In the genomic region with DNA sequence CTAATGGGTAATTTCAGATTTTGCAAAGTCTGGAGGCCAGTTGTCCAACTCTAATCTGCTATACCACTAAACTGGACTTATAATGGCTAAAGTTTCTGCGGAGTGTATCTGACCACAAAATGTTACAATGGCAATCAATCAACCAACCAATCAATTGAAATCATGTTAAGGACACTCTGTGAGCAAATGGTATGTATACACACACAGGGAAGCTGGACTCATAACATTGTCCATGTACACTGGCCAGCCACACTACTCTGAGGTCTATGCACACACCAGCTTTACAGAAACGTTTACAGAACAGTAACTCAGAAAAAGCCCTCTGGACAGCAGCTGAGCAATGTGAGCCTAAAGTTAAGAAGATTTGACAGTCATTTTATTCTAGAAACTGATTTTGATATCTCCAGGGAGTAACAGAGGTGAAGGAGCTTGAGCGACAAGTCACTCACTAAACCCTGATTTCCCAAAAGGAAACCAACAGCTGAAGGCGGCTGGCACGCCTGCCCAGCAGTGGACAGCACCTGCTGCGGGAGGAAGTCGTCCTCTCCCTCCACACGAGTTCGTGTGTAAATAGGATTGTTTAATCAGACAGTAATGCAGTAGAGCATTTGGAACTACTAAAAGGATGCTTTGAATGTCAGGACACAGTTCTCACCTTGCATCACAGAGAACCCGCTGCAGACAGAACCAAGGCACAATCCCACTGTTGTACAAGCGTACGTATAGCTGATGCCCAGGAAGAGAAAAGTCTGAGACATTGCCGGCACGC, we compare ENCODE assay signal across 13 mouse cellular contexts. TPM values are rescaled to one million over a fixed set of nuclear protein-coding genes. Genes with fewer than 3 reads are reported as not detected.
DNase-seq lines count a peak whose midpoint lies in the region; ATAC-seq and TF ChIP-seq lines count a peak whose summit lies in the region.
"Had no signal": no experiment of that assay in that cellular context is flagged by ENCODE, and none has a peak within 500 bp of the region (broad histone marks: within the 10 kb centered on the region; RNA-seq: fewer than 3 reads in every experiment).

No protein-coding gene starts in this region.

- H3K27ac ChIP-seq in liver, embryonic 15.5 days (replicated peaks) = peak overlapping the region; percentile 34; the same call in 1 of the 2 replicates
- H3K27ac ChIP-seq in liver, postnatal 0 days (ENCODE audit: low read depth) = no peak overlapping the region
- no peak overlapping the region for H3K27ac ChIP-seq in MEL (ENCODE audit: control insufficient read depth, low read depth, low read length)
- H3K27ac ChIP-seq: liver, embryonic 14.5 days; midbrain, embryonic 10.5 days had no signal

- no peak overlapping the region for H3K9ac ChIP-seq in liver, embryonic 15.5 days
- H3K9ac ChIP-seq in liver, postnatal 0 days (replicated peaks) = no peak overlapping the region
- H3K9ac ChIP-seq in MEL (ENCODE audit: control insufficient read depth, low read depth, low read length, poor library complexity, severe bottlenecking) = no peak overlapping the region
- H3K9ac ChIP-seq: liver, embryonic 14.5 days had no signal

- ATAC-seq in liver, embryonic 15.5 days (ENCODE audit: insufficient read depth) = no peak
- ATAC-seq in liver, postnatal 0 days = no peak
- ATAC-seq: forebrain, embryonic 14.5 days had no signal

- TF ChIP-seq POLR2A in MEL (IDR thresholded peaks at IDR 0.05; ENCODE audit: control insufficient read depth in 1 of 2, insufficient read depth in 1 of 2, low read depth in 1 of 2, low read length in 2 of 2, poor library complexity in 1 of 2) = no peak

- H3K4me3 ChIP-seq in liver, embryonic 15.5 days (replicated peaks) = no peak overlapping the region
- H3K4me3 ChIP-seq in liver, postnatal 0 days (ENCODE audit: low read depth, low read length) = no peak overlapping the region
- no peak overlapping the region for H3K4me3 ChIP-seq in MEL (ENCODE audit: control insufficient read depth in 1 of 2, insufficient read depth in 1 of 2, low read depth in 2 of 2, low read length in 2 of 2)
- H3K4me3 ChIP-seq: midbrain, embryonic 10.5 days had no signal

- no peak for TF ChIP-seq RAD21 in MEL (IDR thresholded peaks at IDR 0.05; ENCODE audit: low read depth, low read length)

- peaks cover 80% of the 10 kb centered on the region for H3K4me1 ChIP-seq in liver, embryonic 15.5 days (replicated peaks)
- peaks cover 45% of the 10 kb centered on the region for H3K4me1 ChIP-seq in liver, postnatal 0 days (ENCODE audit: insufficient read depth)
- H3K4me1 ChIP-seq in MEL (ENCODE audit: control insufficient read depth in 1 of 2, insufficient read depth in 2 of 2, low read length in 2 of 2) = peaks cover 9 to 25% of the 10 kb centered on the region in 2 experiments

- no peak for TF ChIP-seq EP300 in liver, postnatal 0 days (IDR thresholded peaks at IDR 0.05; ENCODE audit: low read depth)
- TF ChIP-seq EP300 in MEL (IDR thresholded peaks at IDR 0.05; ENCODE audit: low read depth in 1 of 2, low read length in 2 of 2) = no peak

- peak; percentile 2 to 34 for DNase-seq in heart, postnatal 14 days
- no peak for DNase-seq in heart, postnatal 25 days (ENCODE audit: low spot score)
- DNase-seq in liver, postnatal 0 days = no peak
- no peak for DNase-seq in MEL (ENCODE audit: low read depth, low spot score)
- peak; percentile 36 for DNase-seq in gastrocnemius, postnatal 25 days
- DNase-seq in left cerebral cortex, adult 9 months (ENCODE audit: low spot score in 2 of 2) = no peak
- DNase-seq: cerebellum, adult 8-10 months; right cerebral cortex, postnatal 14 days had no signal

- intact Hi-C loops in heart, postnatal 14 days (cut with DNase I) = no loop called here
- intact Hi-C loops in heart, postnatal 25 days (cut with DNase I) = loop anchor here (2.0 kb wide), 1 partner anchor 13 kb away; no protein-coding TSS in a partner anchor

- peaks cover 28% of the 10 kb centered on the region for H3K79me2 ChIP-seq in MEL (ENCODE audit: control insufficient read depth, insufficient read depth, low read length, poor library complexity)

- WGBS in liver, embryonic 15.5 days (ENCODE audit: insufficient replicate concordance) = 66% methylated on average over 14 of the region's 14 CpGs
- 58% methylated on average over 14 of the region's 14 CpGs for WGBS in liver, postnatal 0 days (ENCODE audit: insufficient replicate concordance)

- H3K36me3 ChIP-seq in liver, embryonic 15.5 days (replicated peaks) = 0 out of 2 replicates have a peak, but pooled peaks cover 4% of the 10 kb centered on the region
- H3K36me3 ChIP-seq in liver, postnatal 0 days (replicated peaks; ENCODE audit: insufficient read depth, low read length) = peaks cover 5% of the 10 kb centered on the region; the same call in 1 of the 2 replicates
- H3K36me3 ChIP-seq in MEL (ENCODE audit: control insufficient read depth in 1 of 2, insufficient read depth in 2 of 2, low read length in 2 of 2) = peaks cover 0 to 23% of the 10 kb centered on the region in 2 experiments; a peak in 3 of 4 replicates
- H3K36me3 ChIP-seq: midbrain, embryonic 10.5 days had no signal

- H3K27me3 ChIP-seq in liver, embryonic 15.5 days = no peaks in the 10 kb centered on the region; the same call in 1 of the 2 replicates
- no peaks in the 10 kb centered on the region for H3K27me3 ChIP-seq in liver, postnatal 0 days (ENCODE audit: insufficient read depth, low read length)
- H3K27me3 ChIP-seq in MEL (ENCODE audit: control insufficient read depth in 1 of 2, insufficient read depth in 2 of 2, low read length in 2 of 2) = no peaks in the 10 kb centered on the region

- no peak overlapping the region for H3K4me2 ChIP-seq in liver, embryonic 15.5 days
- H3K4me2 ChIP-seq in liver, postnatal 0 days (ENCODE audit: low read depth, low read length) = no peak overlapping the region

- no peak for TF ChIP-seq CTCF in liver, postnatal 0 days (IDR thresholded peaks at IDR 0.05; ENCODE audit: low read depth)
- no peak for TF ChIP-seq CTCF in MEL (IDR thresholded peaks at IDR 0.05 in 2 of 3, conservative IDR thresholded peaks at IDR 0.05 in 1 of 3; ENCODE audit: control insufficient read depth in 1 of 3, insufficient read depth in 1 of 3, low read depth in 2 of 3, low read length in 3 of 3, poor library complexity in 1 of 3, severe bottlenecking in 1 of 3)

- H3K9me3 ChIP-seq in liver, embryonic 15.5 days (replicated peaks) = no peaks in the 10 kb centered on the region
- H3K9me3 ChIP-seq in liver, postnatal 0 days (ENCODE audit: low read length) = no peaks in the 10 kb centered on the region
- H3K9me3 ChIP-seq in MEL (replicated peaks; ENCODE audit: insufficient read depth, low read length) = no peaks in the 10 kb centered on the region
- H3K9me3 ChIP-seq: G1E; midbrain, embryonic 10.5 days had no signal

TF ChIP-seq in MEL, 35 proteins besides CTCF, POLR2A, EP300 and RAD21:
- TF ChIP-seq CHD1 (IDR thresholded peaks at IDR 0.05; ENCODE audit: low read depth, low read length) (no peak), POLR2AphosphoS5 (IDR thresholded peaks at IDR 0.05; ENCODE audit: borderline replicate concordance, low read depth, low read length) (peak; percentile 23), MYB (IDR thresholded peaks at IDR 0.05; ENCODE audit: low read depth, low read length) (no peak), KAT2A (conservative IDR thresholded peaks at IDR 0.05; ENCODE audit: low read depth, low read length) (no peak)

RNA-seq across cellular contexts. Expression of a gene that starts 35.6 kb away (rescaled TPM):
- total RNA-seq in heart, postnatal 14 days (2021) = 10 to 100 TPM; 15.6 to 15.8 TPM
- total RNA-seq in heart, postnatal 25 days (2021) = 10 to 100 TPM in 1 of 2 experiments, 1 to 10 TPM in 1; 8.9 to 11.1 TPM
- 12.9 and 13.1 TPM in 2 replicates for polyA plus RNA-seq in liver, embryonic 15.5 days (2015; fragmentation: Nextera tagmentation; extraction: Ambion mirVana)
- 8.5 and 9.0 TPM in 2 replicates for polyA plus RNA-seq in liver, postnatal 0 days (2015; fragmentation: Nextera tagmentation; extraction: Ambion mirVana)
- total RNA-seq in MEL (2012; rRNA removed) = 20.8 and 22.8 TPM in 2 replicates
- 10 to 100 TPM in 1 of 2 experiments, not detected in 1; 34.4 TPM for polyA plus RNA-seq in MEL (2012; ENCODE audit: insufficient read depth in 1 of 2, insufficient read length in 2 of 2, low read depth in 1 of 2, low replicate concordance in 2 of 2, missing spikeins in 1 of 2)
- 1 to 10 TPM; 3.7 to 6.4 TPM for total RNA-seq in gastrocnemius, postnatal 25 days (2021)

RNA-seq across cellular contexts. Expression of a gene that starts 38.1 kb away (rescaled TPM):
- 1 to 10 TPM; 3.3 to 4.5 TPM for total RNA-seq in heart, postnatal 14 days (2021)
- total RNA-seq in heart, postnatal 25 days (2021) = 1 to 10 TPM; 3.5 to 4.1 TPM
- polyA plus RNA-seq in liver, embryonic 15.5 days (2015; fragmentation: Nextera tagmentation; extraction: Ambion mirVana) = 7.1 and 7.9 TPM in 2 replicates
- polyA plus RNA-seq in liver, postnatal 0 days (2015; fragmentation: Nextera tagmentation; extraction: Ambion mirVana) = 8.4 and 9.1 TPM in 2 replicates
- 20.7 and 23.5 TPM in 2 replicates for total RNA-seq in MEL (2012; rRNA removed)
- 10 to 100 TPM in 1 of 2 experiments, not detected in 1; 30.7 TPM for polyA plus RNA-seq in MEL (2012; ENCODE audit: insufficient read depth in 1 of 2, insufficient read length in 2 of 2, low read depth in 1 of 2, low replicate concordance in 2 of 2, missing spikeins in 1 of 2)
- total RNA-seq in gastrocnemius, postnatal 25 days (2021) = 1 to 10 TPM in 1 of 2 experiments, under 1 TPM in 1; 0.59 to 1.3 TPM

RNA-seq across cellular contexts. Expression of a gene that starts 54.4 kb away (rescaled TPM):
- under 1 TPM; 0.79 to 0.93 TPM for total RNA-seq in heart, postnatal 14 days (2021)
- total RNA-seq in heart, postnatal 25 days (2021) = under 1 TPM; 0.22 to 0.68 TPM
- polyA plus RNA-seq in liver, embryonic 15.5 days (2015; fragmentation: Nextera tagmentation; extraction: Ambion mirVana) = 2.8 and 2.9 TPM in 2 replicates
- polyA plus RNA-seq in liver, postnatal 0 days (2015; fragmentation: Nextera tagmentation; extraction: Ambion mirVana) = 1.5 and 1.7 TPM in 2 replicates
- 1.9 and 2.1 TPM in 2 replicates for total RNA-seq in MEL (2012; rRNA removed)
- polyA plus RNA-seq in MEL (2012; ENCODE audit: insufficient read depth in 1 of 2, insufficient read length in 2 of 2, low read depth in 1 of 2, low replicate concordance in 2 of 2, missing spikeins in 1 of 2) = 1 to 10 TPM in 1 of 2 experiments, not detected in 1; 2.2 TPM
- under 1 TPM; 0.15 to 0.35 TPM for total RNA-seq in gastrocnemius, postnatal 25 days (2021)

Comparison
In these comparisons a context has a peak if more than half of its experiments do, and no peak if none do; other contexts are left out.
1. DNase-seq: peak in heart, postnatal 14 days (2 of 2) and gastrocnemius, postnatal 25 days (single experiment); none in heart, postnatal 25 days (single experiment), liver, postnatal 0 days (single experiment), MEL (single experiment) and left cerebral cortex, adult 9 months (0 of 2).